Mouse (Mus musculus): Measurements from ENCODE around the gene Bmper. TPM values are rescaled to one million over a fixed set of nuclear protein-coding genes. Genes with fewer than 3 reads are reported as not detected.

Gene Bmper
- polyA plus RNA-seq, 2 experiments, result 0.16 to 0.18 TPM

DNA sequence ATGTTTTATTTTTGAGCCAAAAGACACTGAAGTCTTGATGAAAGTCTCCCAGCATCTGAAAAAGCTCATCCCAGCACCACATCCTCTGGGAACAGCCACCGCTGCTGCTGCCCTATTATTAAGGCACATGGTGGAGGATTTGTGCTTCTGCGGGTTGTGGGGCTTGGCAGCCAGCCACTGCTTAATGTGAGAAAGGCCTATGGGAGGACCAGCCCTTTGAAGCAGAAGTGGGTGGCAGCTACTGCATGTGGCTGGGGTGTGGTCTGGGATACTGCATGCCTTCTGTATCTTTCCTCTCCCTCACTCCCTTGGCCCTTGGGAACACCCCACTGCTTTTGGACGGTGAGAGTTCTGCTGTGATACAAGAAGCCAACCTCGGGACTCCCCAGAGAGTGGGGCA, 237.8 kb downstream of the Bmper start:
- Histone ChIP-seq H3K27ac (no peak overlapping the region), H3K27me3 (ENCODE audit: control insufficient read depth, insufficient read depth, low read length) (no peaks in the 10 kb centered on the region), H3K4me2 (ENCODE audit: low read depth) (no peak overlapping the region), H3K4me3 (ENCODE audit: insufficient read depth in 1 of 2, low read depth in 2 of 2, low read length in 2 of 2) (no peak overlapping the region), H3K4me1 (replicated peaks; ENCODE audit: control insufficient read depth in 2 of 2, insufficient read depth in 2 of 2, low read length in 1 of 2) (no peaks in the 10 kb centered on the region), H3K9me3 (ENCODE audit: control insufficient read depth, low read length) (no peaks in the 10 kb centered on the region), H3K9ac (replicated peaks) (no peak overlapping the region), H3K36me3 (replicated peaks; ENCODE audit: control insufficient read depth, insufficient read depth, low read depth) (no peaks in the 10 kb centered on the region)
- ATAC-seq (ENCODE audit: insufficient read depth) (no peak), DNase-seq (ENCODE audit: low read depth in 3 of 3, low spot score in 3 of 3) (no peak)
- 46% methylated on average over 4 of the region's 4 CpGs for WGBS (ENCODE audit: insufficient replicate concordance)
- TF ChIP-seq CTCF (IDR thresholded peaks at IDR 0.05; ENCODE audit: low read depth) (no peak), EP300 (IDR thresholded peaks at IDR 0.05; ENCODE audit: low read depth) (no peak)

DNA sequence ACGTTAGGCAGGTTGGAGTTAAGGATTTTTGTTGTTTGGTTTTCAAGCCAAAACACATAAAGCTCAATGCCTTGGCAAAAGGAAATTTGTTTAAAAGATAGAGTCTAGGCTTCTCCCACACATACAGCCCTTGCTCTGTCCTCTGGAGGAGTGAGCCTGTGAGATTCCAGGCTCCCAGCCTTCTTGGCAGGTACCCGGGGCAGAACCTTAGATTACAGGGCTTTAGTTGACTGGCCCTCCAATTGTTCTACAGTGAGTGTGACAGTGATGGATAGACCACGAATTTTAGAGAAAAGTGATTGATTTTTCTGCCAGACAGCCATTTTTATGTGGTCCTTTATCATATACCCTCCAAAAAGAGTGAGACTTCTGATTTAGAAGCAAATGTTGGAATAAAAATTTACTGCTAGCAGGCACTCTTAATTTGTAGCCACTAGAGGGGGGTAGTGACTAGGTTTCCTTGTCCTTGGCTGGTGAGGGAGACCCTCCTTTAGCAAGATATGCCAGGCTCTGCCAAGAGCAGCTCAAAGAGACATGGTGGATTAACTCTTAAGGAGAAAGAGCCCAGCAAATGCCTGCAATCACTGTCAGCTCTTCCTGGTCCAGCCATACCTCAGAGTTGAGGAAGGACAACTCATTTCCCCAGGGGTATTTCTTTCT, 240.2 kb downstream of the Bmper start:
- Histone ChIP-seq H3K27me3 (ENCODE audit: control insufficient read depth, insufficient read depth, low read length) (no peaks in the 10 kb centered on the region), H3K4me1 (replicated peaks; ENCODE audit: control insufficient read depth in 2 of 2, insufficient read depth in 2 of 2, low read length in 1 of 2) (no peaks in the 10 kb centered on the region), H3K9me3 (ENCODE audit: control insufficient read depth, low read length) (no peaks in the 10 kb centered on the region), H3K9ac (replicated peaks) (no peak overlapping the region), H3K36me3 (replicated peaks; ENCODE audit: control insufficient read depth, insufficient read depth, low read depth) (no peaks in the 10 kb centered on the region), H3K4me3 (ENCODE audit: insufficient read depth in 1 of 2, low read depth in 2 of 2, low read length in 2 of 2) (no peak overlapping the region), H3K4me2 (ENCODE audit: low read depth) (no peak overlapping the region), H3K27ac (no peak overlapping the region)
- WGBS (ENCODE audit: insufficient replicate concordance), result 16% methylated on average over 3 of the region's 3 CpGs
- DNase-seq (ENCODE audit: low read depth in 3 of 3, low spot score in 3 of 3) (no peak), ATAC-seq (ENCODE audit: insufficient read depth) (no peak)
- TF ChIP-seq EP300 (IDR thresholded peaks at IDR 0.05; ENCODE audit: low read depth) (no peak), CTCF (IDR thresholded peaks at IDR 0.05; ENCODE audit: low read depth) (peak; percentile 20; the same call in 1 of the 2 replicates)

DNA sequence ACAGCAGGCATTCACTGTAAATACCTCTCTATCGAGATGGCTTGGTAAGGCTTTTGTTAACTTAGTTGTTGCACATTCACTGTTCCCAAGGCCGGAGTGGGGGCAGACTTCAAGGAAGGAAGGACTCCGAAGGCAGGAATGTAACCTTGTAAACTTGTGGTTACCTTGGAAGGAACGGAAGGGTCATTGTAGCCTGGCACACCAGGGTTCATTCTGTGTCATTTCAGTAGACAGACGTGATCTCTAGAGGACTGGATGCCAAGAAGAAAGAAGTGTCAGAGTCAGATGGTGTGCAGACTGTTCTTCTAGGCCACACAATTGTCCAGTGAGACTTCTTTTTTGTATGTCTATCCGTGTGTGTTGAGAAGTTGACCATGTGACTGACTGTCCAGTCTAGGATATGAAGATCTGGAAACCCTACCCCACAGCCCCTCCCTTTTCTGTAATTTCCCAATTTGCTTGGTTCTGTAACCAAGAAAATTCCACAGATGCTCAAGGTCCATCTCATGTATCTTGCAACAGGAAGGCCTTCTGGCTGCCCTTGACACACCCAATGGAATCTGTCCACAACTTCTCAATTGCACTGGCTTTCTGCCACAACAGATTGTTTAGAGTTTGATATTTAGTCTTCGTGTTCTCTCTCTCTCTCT, 242.2 kb downstream of the Bmper start:
- 55% methylated on average over 7 of the region's 7 CpGs for WGBS (ENCODE audit: insufficient replicate concordance)
- no peaks in the 10 kb centered on the region for H3K27me3 ChIP-seq (ENCODE audit: control insufficient read depth, insufficient read depth, low read length)
- TF ChIP-seq CTCF (IDR thresholded peaks at IDR 0.05; ENCODE audit: low read depth), result no peak
- TF ChIP-seq EP300 (IDR thresholded peaks at IDR 0.05; ENCODE audit: low read depth), result no peak
- H3K4me1 ChIP-seq (replicated peaks; ENCODE audit: control insufficient read depth in 2 of 2, insufficient read depth in 2 of 2, low read length in 1 of 2), result no peaks in the 10 kb centered on the region
- ATAC-seq (ENCODE audit: insufficient read depth) (no peak), DNase-seq (ENCODE audit: low read depth in 3 of 3, low spot score in 3 of 3) (no peak)
- H3K9ac ChIP-seq (replicated peaks), result no peak overlapping the region
- H3K36me3 ChIP-seq (replicated peaks; ENCODE audit: control insufficient read depth, insufficient read depth, low read depth), result no peaks in the 10 kb centered on the region
- H3K27ac ChIP-seq, result no peak overlapping the region
- no peak overlapping the region for H3K4me2 ChIP-seq (ENCODE audit: low read depth)
- no peak overlapping the region for H3K4me3 ChIP-seq (ENCODE audit: insufficient read depth in 1 of 2, low read depth in 2 of 2, low read length in 2 of 2)
- no peaks in the 10 kb centered on the region for H3K9me3 ChIP-seq (ENCODE audit: control insufficient read depth, low read length)

- H3K9me3 ChIP-seq (ENCODE audit: control insufficient read depth, low read length), result no peaks in the 10 kb centered on the region
- 29% methylated on average over 1 of the region's 1 CpGs for WGBS (ENCODE audit: insufficient replicate concordance)
- no peaks in the 10 kb centered on the region for H3K27me3 ChIP-seq (ENCODE audit: control insufficient read depth, insufficient read depth, low read length)
- no peak overlapping the region for H3K27ac ChIP-seq
- no peak for TF ChIP-seq CTCF (IDR thresholded peaks at IDR 0.05; ENCODE audit: low read depth)
- TF ChIP-seq EP300 (IDR thresholded peaks at IDR 0.05; ENCODE audit: low read depth), result no peak
- H3K9ac ChIP-seq (replicated peaks), result no peak overlapping the region
- no peaks in the 10 kb centered on the region for H3K4me1 ChIP-seq (replicated peaks; ENCODE audit: control insufficient read depth in 2 of 2, insufficient read depth in 2 of 2, low read length in 1 of 2)
- DNase-seq (ENCODE audit: low read depth in 3 of 3, low spot score in 3 of 3) (no peak), ATAC-seq (ENCODE audit: insufficient read depth) (no peak)
- no peak overlapping the region for H3K4me2 ChIP-seq (ENCODE audit: low read depth)
- no peaks in the 10 kb centered on the region for H3K36me3 ChIP-seq (replicated peaks; ENCODE audit: control insufficient read depth, insufficient read depth, low read depth)
- no peak overlapping the region for H3K4me3 ChIP-seq (ENCODE audit: insufficient read depth in 1 of 2, low read depth in 2 of 2, low read length in 2 of 2)
Observed at GRCm38 (mm10) chr9:23469886-23470285, 247.0 kb downstream of the Bmper start.

- H3K4me1 ChIP-seq (replicated peaks; ENCODE audit: control insufficient read depth in 2 of 2, insufficient read depth in 2 of 2, low read length in 1 of 2), result no peaks in the 10 kb centered on the region
- H3K4me3 ChIP-seq (ENCODE audit: insufficient read depth in 1 of 2, low read depth in 2 of 2, low read length in 2 of 2), result no peak overlapping the region
- no peaks in the 10 kb centered on the region for H3K36me3 ChIP-seq (replicated peaks; ENCODE audit: control insufficient read depth, insufficient read depth, low read depth)
- H3K9ac ChIP-seq (replicated peaks), result no peak overlapping the region
- no peak for TF ChIP-seq CTCF (IDR thresholded peaks at IDR 0.05; ENCODE audit: low read depth)
- no peak for TF ChIP-seq EP300 (IDR thresholded peaks at IDR 0.05; ENCODE audit: low read depth)
- no peak overlapping the region for H3K27ac ChIP-seq
- no peak for ATAC-seq (ENCODE audit: insufficient read depth)
- no peaks in the 10 kb centered on the region for H3K27me3 ChIP-seq (ENCODE audit: control insufficient read depth, insufficient read depth, low read length)
- WGBS (ENCODE audit: insufficient replicate concordance), result 45% methylated on average over 4 of the region's 4 CpGs
- no peak overlapping the region for H3K4me2 ChIP-seq (ENCODE audit: low read depth)
- DNase-seq (ENCODE audit: low read depth in 3 of 3, low spot score in 3 of 3), result no peak
- H3K9me3 ChIP-seq (ENCODE audit: control insufficient read depth, low read length), result no peaks in the 10 kb centered on the region
Observed at GRCm38 (mm10) chr9:23485851-23486250, 263.0 kb downstream of the Bmper start.
